Mouse (Mus musculus) testis, adult 2 months (tissue): Measurements from ENCODE around the gene Lrtm2.

Experiments
- CTCF ChIP-seq: fragments of 200-500 bp; IDR thresholded peaks from 2 replicates; pipeline ENCODE4 v1.5.1; 2012; ENCODE audit warnings: low read depth, mild to moderate bottlenecking, inconsistent platforms, low read length, moderate library complexity; ENCODE audit not compliant: control insufficient read depth, insufficient read depth, insufficient replicate concordance
- POLR2A ChIP-seq: fragments of 200-500 bp; IDR thresholded peaks from 2 replicates; pipeline ENCODE4 v1.6.1; 2012; ENCODE audit warnings: low read depth, mild to moderate bottlenecking, inconsistent platforms, low read length, moderate library complexity; ENCODE audit not compliant: control insufficient read depth

DNA sequence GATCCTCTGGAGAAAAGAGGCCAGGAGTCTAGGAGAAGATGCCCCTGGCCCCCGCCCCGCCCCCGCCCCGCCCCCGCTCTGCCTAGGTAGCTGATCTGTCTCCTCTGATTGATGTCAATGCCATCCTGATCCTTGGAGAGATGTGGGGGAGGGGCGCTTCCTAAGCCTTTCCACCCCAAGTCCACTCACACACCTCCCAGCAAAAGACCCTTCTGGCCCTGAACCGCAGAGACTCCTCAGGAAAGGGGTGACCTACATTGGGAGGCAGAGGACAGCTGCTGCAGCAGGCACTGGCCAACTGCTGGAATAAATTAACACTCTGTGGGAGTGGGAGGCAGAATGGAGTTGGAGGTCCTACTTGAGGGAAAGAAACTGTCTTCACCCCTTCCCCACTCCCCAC, 4.0 kb downstream of the Lrtm2 start:
- TF ChIP-seq CTCF, result no peak
- no peak for TF ChIP-seq POLR2A
